Mouse (Mus musculus) testis, adult 10 weeks (tissue): Measurements from ENCODE around the gene Gm17581. TPM values are rescaled to one million over a fixed set of nuclear protein-coding genes. Genes with fewer than 3 reads are reported as not detected.

ENCODE experiments used
- polyA plus RNA-seq: library from polyadenylated mRNA; stranded (reverse); fragments of 350-450 nt; fragmentation: Illumina TruSeq; extraction: RNeasy Lipid Tissue Mini Kit (QIAGEN cat#74804); gene quantifications from one replicate; pipeline ENCODE4 v1.2.3, GENCODE M21; 2014; ENCODE audit warnings: low read depth, low replicate concordance

Gene Gm17581
- not detected for polyA plus RNA-seq

DNA sequence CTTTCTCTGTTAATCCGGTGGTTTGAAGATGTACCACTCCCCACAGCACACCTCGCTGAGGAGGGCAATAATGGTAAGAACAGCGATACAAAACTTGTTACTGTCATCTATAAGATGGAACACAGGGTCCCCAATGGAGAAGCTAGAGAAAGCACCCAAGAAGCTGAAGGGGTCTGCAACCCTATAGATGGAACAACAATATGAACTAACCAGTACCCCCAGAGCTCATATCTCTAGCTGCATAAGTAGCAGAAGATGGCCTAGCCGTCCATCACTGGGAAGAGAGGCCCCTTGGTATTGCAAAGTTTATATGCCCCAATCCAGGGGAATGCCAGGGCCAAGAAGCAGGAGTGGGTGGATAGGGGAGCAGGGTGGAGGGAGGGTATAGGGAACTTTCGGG is at the start of gene Gm17581:
Gm17581 (minus strand) TSS at position 101 of the 400 bp plus-strand sequence.

DNA sequence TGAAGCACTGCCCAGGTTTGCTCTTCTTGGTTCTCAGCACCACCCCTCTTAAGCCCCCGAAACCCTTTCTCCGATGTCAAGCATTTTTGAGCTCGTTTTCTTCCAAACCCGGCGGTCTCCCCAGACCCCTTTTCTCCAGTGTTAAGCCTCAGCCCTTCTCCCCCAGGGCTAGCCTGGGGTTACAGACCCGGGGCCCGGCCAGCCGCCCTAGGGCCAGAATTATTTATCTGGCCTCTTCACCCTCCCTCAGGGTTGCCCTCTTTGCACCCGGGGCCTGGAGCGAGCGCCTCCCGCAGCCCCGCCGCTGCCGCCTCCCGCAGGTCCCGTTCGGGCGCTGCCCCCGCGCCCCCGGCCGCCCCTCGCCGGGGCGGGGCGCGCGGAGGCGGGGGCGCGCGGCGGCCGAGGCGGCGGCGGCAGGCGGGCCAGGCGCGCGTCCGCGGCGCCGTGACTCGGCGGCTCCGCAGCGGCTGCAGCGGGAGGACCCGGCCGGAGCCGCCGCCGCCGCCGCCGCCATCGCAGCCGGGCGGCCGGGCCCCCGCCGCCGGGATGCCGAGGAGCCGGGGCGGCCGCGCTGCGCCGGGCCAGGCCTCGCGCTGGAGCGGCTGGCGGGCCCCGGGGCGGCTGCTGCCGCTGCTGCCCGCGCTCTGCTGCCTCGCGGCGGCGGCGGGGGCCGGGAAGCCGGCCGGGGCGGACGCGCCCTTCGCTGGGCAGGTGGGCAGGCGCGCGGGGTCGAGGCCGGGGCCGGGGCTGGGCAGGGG is 39.4 kb upstream of the Gm17581 start, which contains the start of gene Mmp24:
Mmp24 (plus strand) TSS at position 416 of the 758 bp plus-strand sequence.

DNA sequence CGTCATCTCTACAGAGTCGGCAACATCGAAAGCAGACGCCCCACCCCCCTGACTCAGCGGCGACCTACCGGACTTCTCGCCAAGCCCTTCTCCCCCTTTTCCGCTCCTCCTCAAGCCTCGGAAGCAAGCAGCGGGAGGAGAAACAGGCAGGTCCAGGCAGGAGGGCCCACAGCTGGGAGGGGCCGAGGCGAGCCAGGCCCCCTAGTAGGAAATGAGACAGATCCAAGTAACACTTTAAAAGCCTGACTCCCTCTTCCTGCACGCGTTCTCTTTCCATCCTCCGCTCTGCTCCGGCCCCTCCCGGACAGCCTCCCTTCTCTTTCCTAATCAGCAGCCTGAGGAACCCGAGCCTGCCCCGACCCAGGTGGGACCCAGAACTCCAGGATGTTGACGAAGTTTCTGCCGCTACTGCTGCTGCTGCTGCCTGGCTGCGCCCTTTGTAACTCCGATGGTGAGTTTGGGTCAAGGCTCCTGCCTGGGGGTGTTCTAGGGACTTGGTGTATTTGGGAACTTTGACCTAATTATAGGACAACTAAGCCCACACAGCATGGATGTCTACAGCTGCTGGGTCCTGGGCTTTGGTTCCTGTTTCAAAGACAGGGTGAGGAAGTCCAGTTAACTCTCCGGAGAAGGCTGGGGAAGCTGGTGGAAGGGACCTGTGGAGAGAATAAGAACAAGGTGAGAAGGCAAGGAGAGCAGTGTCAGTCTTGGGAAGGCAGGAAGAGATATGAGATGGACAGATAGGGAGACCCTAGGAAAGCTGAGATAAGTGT is 15.5 kb upstream of the Gm17581 start, which contains the start of gene Procr:
Procr (plus strand) TSS at position 104 of the 773 bp plus-strand sequence.

DNA sequence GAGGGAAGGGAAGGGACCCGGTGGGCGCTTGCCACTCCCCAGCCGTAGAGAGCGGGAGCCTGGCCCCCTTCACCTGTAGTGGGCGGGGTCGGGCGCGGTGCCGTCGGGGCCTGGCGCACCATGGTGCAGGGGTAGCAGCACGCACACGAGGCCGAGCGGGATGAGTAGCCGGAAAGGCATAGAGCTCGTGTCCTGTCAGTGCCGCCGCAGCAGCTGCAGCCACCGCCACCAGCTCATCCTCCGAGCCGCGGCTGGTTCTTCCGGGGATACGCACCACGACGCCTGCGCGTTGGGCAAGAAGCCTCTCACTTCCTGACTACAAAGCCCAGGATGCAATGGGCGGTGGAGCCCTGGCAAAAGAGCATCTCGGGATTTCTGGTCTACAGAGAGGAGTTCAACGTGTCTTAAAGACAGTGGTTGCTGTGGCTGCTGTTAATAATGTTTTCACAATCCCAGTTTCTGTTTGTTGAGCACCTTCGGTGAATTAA is 6.5 kb downstream of the Gm17581 start, which contains the start of gene Edem2:
Edem2 (minus strand) TSS at position 318 of the 488 bp plus-strand sequence.

DNA sequence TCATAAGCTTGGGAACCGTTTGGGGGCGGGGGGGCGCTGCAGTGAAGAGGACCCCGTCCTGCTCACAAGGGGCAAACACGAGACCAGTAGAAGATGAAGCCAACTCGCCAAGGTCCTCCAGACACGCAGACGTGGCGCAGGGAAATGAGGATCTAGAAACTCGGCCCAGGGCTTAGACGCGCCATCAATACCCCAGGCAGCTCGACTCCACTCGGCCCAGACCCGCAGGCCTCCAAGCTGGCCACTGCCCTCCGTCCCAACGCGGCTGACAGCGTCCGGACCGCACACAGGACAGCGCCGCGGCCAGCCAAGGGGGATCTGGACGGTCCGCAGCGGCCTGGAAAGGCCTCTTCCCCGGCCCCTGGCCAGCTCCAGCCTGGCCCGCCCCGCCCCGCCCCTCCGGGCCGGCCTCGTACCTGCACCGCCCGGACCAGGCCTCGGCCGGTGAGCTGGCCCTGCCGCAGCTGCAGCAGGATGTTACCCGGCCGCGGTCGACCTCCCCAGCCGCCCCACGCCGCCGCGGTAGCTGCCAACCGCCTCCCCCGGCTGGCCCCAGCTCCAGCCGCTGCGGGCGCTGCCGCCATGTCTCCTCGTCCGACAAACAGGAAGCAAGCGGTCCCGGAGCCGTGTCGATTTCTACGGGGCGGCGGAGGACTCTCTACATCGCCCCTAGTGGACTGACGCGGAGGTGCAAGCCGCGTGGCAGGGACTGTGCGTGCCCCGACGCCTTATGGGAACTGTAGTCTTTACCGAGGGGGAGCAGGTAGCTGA is 43.8 kb downstream of the Gm17581 start, which contains the start of gene Trpc4ap:
Trpc4ap (minus strand) TSS at position 662 of the 771 bp plus-strand sequence.

Other genes with a start within 250 kb of the Gm17581 start
- gene Acss2, start 217.9 kb downstream of the Gm17581 start, polyA plus RNA-seq, result 27.1 TPM
- gene Ggt7, start 217.6 kb downstream of the Gm17581 start, polyA plus RNA-seq, result 1.9 TPM
- 1.1 TPM for gene Gss, start 143.1 kb downstream of the Gm17581 start, polyA plus RNA-seq
- not detected for gene Myh7b, start 124.7 kb downstream of the Gm17581 start, polyA plus RNA-seq
- 88.4 TPM for gene Trpc4ap, start 43.5 kb downstream of the Gm17581 start, polyA plus RNA-seq
- gene Edem2, start 6.4 kb downstream of the Gm17581 start, polyA plus RNA-seq, result 8.4 TPM
- gene Procr, start 15.3 kb upstream of the Gm17581 start, polyA plus RNA-seq, result 0.29 TPM
- gene Mmp24, start 39.5 kb upstream of the Gm17581 start, polyA plus RNA-seq, result 0.14 TPM
- gene BC029722, start 83.6 kb upstream of the Gm17581 start, polyA plus RNA-seq, result 4.8 TPM
- gene Eif6, start 91.1 kb upstream of the Gm17581 start, polyA plus RNA-seq, result 6.4 TPM
- gene Fam83c, start 99.0 kb upstream of the Gm17581 start, polyA plus RNA-seq, result not detected
- 71.1 TPM for gene Uqcc1, start 194.4 kb upstream of the Gm17581 start, polyA plus RNA-seq
- gene Gm15557, start 204.9 kb upstream of the Gm17581 start, polyA plus RNA-seq, result not detected
- not detected for gene Gdf5, start 209.5 kb upstream of the Gm17581 start, polyA plus RNA-seq
- gene Cep250, start 220.6 kb upstream of the Gm17581 start, polyA plus RNA-seq, result 1.7 TPM